Mouse (Mus musculus): ENCODE data around the gene Gm9922. TPM values are rescaled to one million over a fixed set of nuclear protein-coding genes. Genes with fewer than 3 reads are reported as not detected.

The Gm9922 gene
- not detected in 2 replicates for polyA plus RNA-seq (2012; ENCODE audit: insufficient read depth, insufficient read length, missing spikeins)

- TF ChIP-seq CTCF (IDR thresholded peaks at IDR 0.05; ENCODE audit: low read depth, low read length): no peak
- TF ChIP-seq POLR2A (IDR thresholded peaks at IDR 0.05; ENCODE audit: borderline replicate concordance, low read depth, low read length): no peak
- peak within 1 kb of the TSS; percentile 65 for H3K4me3 ChIP-seq (ENCODE audit: insufficient read depth, low read length)
- H3K27ac ChIP-seq (ENCODE audit: insufficient read depth, low read depth, low read length): no peak within 1 kb of the TSS
These were observed at the start of gene Gm9922, which contains the start of gene Lmo7 for GRCm38 (mm10) chr14:101729237-101729971. Gene Gm9922 (minus strand): TSS chr14:101729814. Gene Lmo7 (plus strand): TSS chr14:101729957.

DNA sequence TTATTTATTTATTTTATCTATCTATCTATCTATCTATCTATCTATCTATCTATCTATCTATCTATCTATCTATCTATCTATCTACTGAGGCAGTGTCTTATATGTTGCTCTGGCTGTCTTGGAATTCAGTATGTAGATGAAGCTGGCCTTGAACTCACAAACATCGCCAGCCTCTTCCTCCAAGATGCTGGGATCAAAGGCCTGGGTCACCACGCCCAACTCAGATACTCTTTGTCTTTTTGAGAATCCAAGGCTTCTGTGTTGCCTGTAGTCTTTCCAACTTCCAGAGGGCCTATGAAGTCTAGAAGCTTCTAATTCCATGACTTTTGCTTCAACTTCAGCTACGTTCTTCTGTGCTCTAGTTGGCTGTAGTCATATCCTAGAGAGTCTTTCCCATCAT lies 48.8 kb upstream of the Gm9922 start:
- no peak overlapping the region for H3K4me3 ChIP-seq (ENCODE audit: insufficient read depth, low read length)
- TF ChIP-seq CTCF (IDR thresholded peaks at IDR 0.05; ENCODE audit: low read depth, low read length) (no peak), POLR2A (IDR thresholded peaks at IDR 0.05; ENCODE audit: borderline replicate concordance, low read depth, low read length) (no peak)
- no peaks in the 10 kb centered on the region for H3K4me1 ChIP-seq (ENCODE audit: control insufficient read depth, insufficient read depth, low read length)
- H3K27ac ChIP-seq (ENCODE audit: insufficient read depth, low read depth, low read length): no peak overlapping the region

More at GRCm38 (mm10) chr14:101729237-101729971, at the start of gene Gm9922, which contains the start of gene Lmo7:
- no peaks in the 10 kb centered on the region for H3K4me1 ChIP-seq (ENCODE audit: control insufficient read depth, insufficient read depth, low read length)

GRCm38 (mm10) chr14:101777129-101777493 lies 47.5 kb upstream of the Gm9922 start:
- H3K27ac ChIP-seq (ENCODE audit: insufficient read depth, low read depth, low read length): no peak overlapping the region
- TF ChIP-seq POLR2A (IDR thresholded peaks at IDR 0.05; ENCODE audit: borderline replicate concordance, low read depth, low read length): no peak
- no peak for TF ChIP-seq CTCF (IDR thresholded peaks at IDR 0.05; ENCODE audit: low read depth, low read length)
- no peaks in the 10 kb centered on the region for H3K4me1 ChIP-seq (ENCODE audit: control insufficient read depth, insufficient read depth, low read length)
- no peak overlapping the region for H3K4me3 ChIP-seq (ENCODE audit: insufficient read depth, low read length)

DNA sequence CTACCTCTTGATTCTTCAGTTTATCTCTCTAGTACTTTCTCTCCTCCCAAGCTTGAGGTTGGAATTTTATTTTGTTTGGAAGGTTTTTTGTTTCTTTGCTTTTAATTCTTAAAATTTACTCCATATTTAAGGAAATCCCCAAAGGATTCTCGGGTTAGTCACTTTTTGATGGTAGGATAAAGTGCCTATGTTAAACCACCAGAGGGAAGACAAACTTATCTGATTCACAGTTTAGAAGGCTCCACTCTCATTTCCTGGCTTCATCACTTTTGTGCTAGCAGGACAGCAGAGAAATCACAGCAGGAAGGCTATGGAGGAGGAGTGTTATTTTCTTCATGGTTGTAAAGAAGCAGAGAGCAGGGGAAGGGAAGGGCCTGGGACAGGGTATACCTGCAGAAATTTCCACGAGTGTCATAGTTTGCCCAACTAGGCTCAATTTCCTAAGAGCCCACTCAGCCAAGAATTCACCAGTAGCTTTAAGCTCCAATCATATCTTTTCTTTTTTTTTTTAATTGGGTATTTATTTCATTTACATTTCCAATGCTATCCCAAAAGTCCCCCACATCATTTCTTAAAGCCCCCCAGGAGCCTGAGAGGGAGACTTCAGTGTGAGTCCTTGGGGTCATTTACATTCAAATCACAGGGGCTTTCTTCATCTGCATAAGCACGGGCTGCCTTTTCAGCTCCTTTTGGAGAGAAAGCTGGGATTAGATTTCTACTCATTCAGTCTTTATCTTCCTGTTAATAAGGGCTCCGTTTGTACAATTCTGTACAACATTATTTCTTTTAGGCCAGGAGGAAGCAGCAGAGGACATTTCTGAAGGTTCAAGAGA lies 46.9 kb upstream of the Gm9922 start:
- H3K4me1 ChIP-seq (ENCODE audit: control insufficient read depth, insufficient read depth, low read length): no peaks in the 10 kb centered on the region
- no peak overlapping the region for H3K27ac ChIP-seq (ENCODE audit: insufficient read depth, low read depth, low read length)
- H3K4me3 ChIP-seq (ENCODE audit: insufficient read depth, low read length): no peak overlapping the region
- TF ChIP-seq POLR2A (IDR thresholded peaks at IDR 0.05; ENCODE audit: borderline replicate concordance, low read depth, low read length) (no peak), CTCF (IDR thresholded peaks at IDR 0.05; ENCODE audit: low read depth, low read length) (no peak)

DNA sequence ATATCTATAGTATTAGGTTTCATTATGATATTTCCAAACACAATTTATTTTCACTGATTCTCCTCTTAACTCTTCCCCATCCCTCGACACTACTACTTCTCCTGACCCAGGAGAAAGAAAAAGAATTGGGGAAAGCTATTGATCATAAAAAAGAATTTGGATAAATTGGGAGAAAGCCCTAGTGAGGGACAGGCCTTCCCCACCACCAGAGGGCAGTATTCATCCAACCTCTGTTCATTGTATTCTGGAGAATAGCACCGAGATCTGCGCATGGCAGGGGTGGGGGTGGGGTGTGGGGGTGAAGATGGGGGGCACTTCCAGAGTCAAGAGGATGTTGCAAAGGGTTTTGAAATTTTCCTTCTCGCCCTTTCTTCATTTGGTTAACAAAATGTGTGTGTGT lies 45.0 kb upstream of the Gm9922 start:
- TF ChIP-seq CTCF (IDR thresholded peaks at IDR 0.05; ENCODE audit: low read depth, low read length): peak; percentile 48; the same call in 1 of the 2 replicates
- TF ChIP-seq POLR2A (IDR thresholded peaks at IDR 0.05; ENCODE audit: borderline replicate concordance, low read depth, low read length): no peak

GRCm38 (mm10) chr14:101771756-101772155 lies 42.1 kb upstream of the Gm9922 start:
- Histone ChIP-seq H3K4me1 (ENCODE audit: control insufficient read depth, insufficient read depth, low read length) (no peaks in the 10 kb centered on the region), H3K27ac (ENCODE audit: insufficient read depth, low read depth, low read length) (no peak overlapping the region), H3K4me3 (ENCODE audit: insufficient read depth, low read length) (no peak overlapping the region)
- TF ChIP-seq POLR2A (IDR thresholded peaks at IDR 0.05; ENCODE audit: borderline replicate concordance, low read depth, low read length): no peak
- no peak for TF ChIP-seq CTCF (IDR thresholded peaks at IDR 0.05; ENCODE audit: low read depth, low read length)

More for the DNA sequence above, 45.0 kb upstream of the Gm9922 start:
- H3K4me1 ChIP-seq (ENCODE audit: control insufficient read depth, insufficient read depth, low read length): no peaks in the 10 kb centered on the region
- H3K27ac ChIP-seq (ENCODE audit: insufficient read depth, low read depth, low read length): no peak overlapping the region
- H3K4me3 ChIP-seq (ENCODE audit: insufficient read depth, low read length): no peak overlapping the region

DNA sequence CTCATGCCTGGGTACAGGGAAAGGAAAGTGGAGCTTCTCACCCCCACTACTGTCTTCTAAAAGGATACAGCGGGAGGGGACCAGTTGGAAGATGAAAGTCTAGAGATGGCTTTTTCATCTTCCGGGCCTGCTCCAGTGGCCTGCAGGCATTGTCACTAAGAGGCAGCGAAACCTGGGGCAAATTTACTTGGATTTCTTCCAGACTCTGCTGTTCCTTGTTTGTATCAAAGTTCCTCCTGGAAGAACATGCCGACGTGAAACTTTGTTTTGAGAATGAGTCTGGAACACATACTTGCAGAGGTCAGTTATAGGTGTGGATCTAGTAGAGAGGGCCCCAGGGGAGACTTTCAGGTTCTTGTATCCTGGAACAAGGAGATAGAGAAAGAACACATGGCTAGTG lies 41.7 kb upstream of the Gm9922 start:
- no peak for TF ChIP-seq POLR2A (IDR thresholded peaks at IDR 0.05; ENCODE audit: borderline replicate concordance, low read depth, low read length)
- TF ChIP-seq CTCF (IDR thresholded peaks at IDR 0.05; ENCODE audit: low read depth, low read length): no peak
- Histone ChIP-seq H3K4me1 (ENCODE audit: control insufficient read depth, insufficient read depth, low read length) (no peaks in the 10 kb centered on the region), H3K27ac (ENCODE audit: insufficient read depth, low read depth, low read length) (no peak overlapping the region), H3K4me3 (ENCODE audit: insufficient read depth, low read length) (no peak overlapping the region)

DNA sequence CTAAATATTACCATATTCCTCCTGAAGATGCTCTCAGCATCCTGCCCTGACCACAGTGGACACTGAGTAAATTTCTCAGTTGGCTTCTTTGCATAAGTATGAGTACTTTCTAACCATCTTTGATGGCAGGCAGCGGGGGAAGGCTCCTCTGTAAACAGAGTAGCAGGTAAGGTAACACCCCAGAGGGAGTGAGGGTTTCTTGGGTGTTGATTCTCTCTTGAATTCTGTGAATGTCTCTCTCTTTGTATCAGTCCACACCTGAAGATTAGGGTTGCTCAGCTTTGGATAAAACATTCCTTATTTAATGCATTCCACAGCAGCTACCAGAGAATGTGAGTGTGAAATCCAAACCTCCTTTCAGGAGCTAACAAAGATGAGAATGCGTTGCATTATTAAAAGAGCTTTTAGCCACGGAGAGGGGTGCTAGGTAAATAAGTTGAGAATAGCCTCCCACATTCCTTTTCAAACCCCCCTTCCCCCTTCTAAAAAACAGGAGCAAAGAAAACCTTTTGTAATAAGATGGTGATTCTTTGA lies 34.2 kb upstream of the Gm9922 start:
- H3K27ac ChIP-seq (ENCODE audit: insufficient read depth, low read depth, low read length): no peak overlapping the region
- no peaks in the 10 kb centered on the region for H3K4me1 ChIP-seq (ENCODE audit: control insufficient read depth, insufficient read depth, low read length)
- no peak overlapping the region for H3K4me3 ChIP-seq (ENCODE audit: insufficient read depth, low read length)
- TF ChIP-seq CTCF (IDR thresholded peaks at IDR 0.05; ENCODE audit: low read depth, low read length): no peak
- no peak for TF ChIP-seq POLR2A (IDR thresholded peaks at IDR 0.05; ENCODE audit: borderline replicate concordance, low read depth, low read length)

GRCm38 (mm10) chr14:101762267-101762666 lies 32.7 kb upstream of the Gm9922 start:
- Histone ChIP-seq H3K4me3 (ENCODE audit: insufficient read depth, low read length) (no peak overlapping the region), H3K27ac (ENCODE audit: insufficient read depth, low read depth, low read length) (no peak overlapping the region), H3K4me1 (ENCODE audit: control insufficient read depth, insufficient read depth, low read length) (no peaks in the 10 kb centered on the region)
- TF ChIP-seq POLR2A (IDR thresholded peaks at IDR 0.05; ENCODE audit: borderline replicate concordance, low read depth, low read length) (no peak), CTCF (IDR thresholded peaks at IDR 0.05; ENCODE audit: low read depth, low read length) (no peak)
